Mouse (Mus musculus) right cerebral cortex, postnatal 10 days (tissue): Measurements from ENCODE around the gene Fam240a.

Source experiments
- DNase-seq, 2 experiments: peaks; one replicate each; pipeline ENCODE4 v3.0.0; 2021; ENCODE audit warnings: low spot score in 2 of 2

Fam240a gene

GRCm38 (mm10) chr9:110945343-110945742 lies 28.7 kb upstream of the Fam240a start:
- no peak for DNase-seq

- no peak for DNase-seq
These were observed 27.6 kb upstream of the Fam240a start for GRCm38 (mm10) chr9:110944265-110944664.

- DNase-seq = no peak
These were observed 21.1 kb upstream of the Fam240a start for GRCm38 (mm10) chr9:110937506-110938490.

- DNase-seq = no peak
These were observed 19.3 kb upstream of the Fam240a start for GRCm38 (mm10) chr9:110935941-110936340.

GRCm38 (mm10) chr9:110933850-110934437 lies 17.3 kb upstream of the Fam240a start:
- peak; percentile 73 to 82 for DNase-seq

GRCm38 (mm10) chr9:110931573-110931972 lies 14.9 kb upstream of the Fam240a start:
- no peak for DNase-seq

GRCm38 (mm10) chr9:110922759-110923158 lies 6.1 kb upstream of the Fam240a start:
- DNase-seq = peak; percentile 59 to 82

- DNase-seq = no peak
These were observed 4.2 kb upstream of the Fam240a start for GRCm38 (mm10) chr9:110920665-110921419.

- DNase-seq = no peak
These were observed 1.2 kb downstream of the Fam240a start for GRCm38 (mm10) chr9:110915466-110915865.

- no peak for DNase-seq
These were observed 1.9 kb downstream of the Fam240a start for GRCm38 (mm10) chr9:110914631-110915236.

- DNase-seq = no peak
These were observed 7.2 kb downstream of the Fam240a start for GRCm38 (mm10) chr9:110909371-110909967.

GRCm38 (mm10) chr9:110908631-110909016 lies 8.0 kb downstream of the Fam240a start:
- DNase-seq = no peak

- DNase-seq = no peak
These were observed 8.6 kb downstream of the Fam240a start for GRCm38 (mm10) chr9:110907838-110908630.

- DNase-seq = no peak
These were observed 9.3 kb downstream of the Fam240a start for GRCm38 (mm10) chr9:110907201-110907837.

- no peak for DNase-seq
These were observed 14.4 kb downstream of the Fam240a start for GRCm38 (mm10) chr9:110902271-110902670.

GRCm38 (mm10) chr9:110901204-110901603 lies 15.5 kb downstream of the Fam240a start:
- DNase-seq = no peak

- no peak for DNase-seq
These were observed 17.1 kb downstream of the Fam240a start for GRCm38 (mm10) chr9:110899451-110900008.

GRCm38 (mm10) chr9:110896595-110896994 lies 20.1 kb downstream of the Fam240a start:
- DNase-seq = no peak

- no peak for DNase-seq
These were observed 20.7 kb downstream of the Fam240a start for GRCm38 (mm10) chr9:110895994-110896393.

- no peak for DNase-seq
These were observed 21.2 kb downstream of the Fam240a start for GRCm38 (mm10) chr9:110895507-110895906.
